Mouse (Mus musculus) kidney, adult 2 months (tissue): Measurements from ENCODE around the gene Ergic1.

Source experiments
- CTCF ChIP-seq: fragments of 200-500 bp; conservative IDR thresholded peaks from 2 replicates; pipeline ENCODE4 v1.5.1; 2011; ENCODE audit warnings: low read depth, mild to moderate bottlenecking, control low read depth, low read length, moderate library complexity, mixed read lengths; ENCODE audit not compliant: insufficient read depth, insufficient read length
- POLR2A ChIP-seq: fragments of 200-500 bp; IDR thresholded peaks from one replicate; pipeline ENCODE4 v1.6.1; 2011; ENCODE audit warnings: low read depth, low read length, control low read depth

GRCm38 (mm10) chr17:26583606-26584005 is 22.3 kb downstream of the Ergic1 start:
- TF ChIP-seq POLR2A: no peak
- TF ChIP-seq CTCF: no peak
